Mouse (Mus musculus) thymus, postnatal 10 days (tissue): ENCODE data around the gene Tmbim4.

Experiments used
- DNase-seq, 2 experiments: peaks; one replicate each; pipeline ENCODE4 v3.0.0; 2021; ENCODE audit warnings: low spot score in 2 of 2

Gene Tmbim4

GRCm38 (mm10) chr10:120245681-120246080, 44.3 kb downstream of the Tmbim4 start:
- DNase-seq: no peak

GRCm38 (mm10) chr10:120246994-120247750, 45.8 kb downstream of the Tmbim4 start:
- peak; percentile 35 to 60 for DNase-seq

GRCm38 (mm10) chr10:120250911-120251683, 49.7 kb downstream of the Tmbim4 start:
- DNase-seq: no peak

- no peak for DNase-seq
Measured at GRCm38 (mm10) chr10:120251791-120252190, 50.4 kb downstream of the Tmbim4 start.

GRCm38 (mm10) chr10:120252800-120253199, 51.4 kb downstream of the Tmbim4 start:
- DNase-seq: no peak

- peak in 1 of 2 experiments; percentile 27 for DNase-seq
Measured at GRCm38 (mm10) chr10:120257231-120257630, 55.8 kb downstream of the Tmbim4 start.

GRCm38 (mm10) chr10:120267790-120268189, 66.4 kb downstream of the Tmbim4 start:
- no peak for DNase-seq

GRCm38 (mm10) chr10:120269946-120270345, 68.6 kb downstream of the Tmbim4 start:
- DNase-seq: no peak

- DNase-seq: peak; percentile 9 to 59
Measured at GRCm38 (mm10) chr10:120270777-120271176, 69.4 kb downstream of the Tmbim4 start.

- DNase-seq: no peak
Measured at GRCm38 (mm10) chr10:120271318-120271717, 69.9 kb downstream of the Tmbim4 start.

- no peak for DNase-seq
Measured at GRCm38 (mm10) chr10:120271879-120272269, 70.5 kb downstream of the Tmbim4 start.

- DNase-seq: no peak
Measured at GRCm38 (mm10) chr10:120272270-120272883, 71.0 kb downstream of the Tmbim4 start.

GRCm38 (mm10) chr10:120273335-120273734, 71.9 kb downstream of the Tmbim4 start:
- no peak for DNase-seq
